20 mouse cellular contexts compared by ENCODE assay signal in the genomic region with DNA sequence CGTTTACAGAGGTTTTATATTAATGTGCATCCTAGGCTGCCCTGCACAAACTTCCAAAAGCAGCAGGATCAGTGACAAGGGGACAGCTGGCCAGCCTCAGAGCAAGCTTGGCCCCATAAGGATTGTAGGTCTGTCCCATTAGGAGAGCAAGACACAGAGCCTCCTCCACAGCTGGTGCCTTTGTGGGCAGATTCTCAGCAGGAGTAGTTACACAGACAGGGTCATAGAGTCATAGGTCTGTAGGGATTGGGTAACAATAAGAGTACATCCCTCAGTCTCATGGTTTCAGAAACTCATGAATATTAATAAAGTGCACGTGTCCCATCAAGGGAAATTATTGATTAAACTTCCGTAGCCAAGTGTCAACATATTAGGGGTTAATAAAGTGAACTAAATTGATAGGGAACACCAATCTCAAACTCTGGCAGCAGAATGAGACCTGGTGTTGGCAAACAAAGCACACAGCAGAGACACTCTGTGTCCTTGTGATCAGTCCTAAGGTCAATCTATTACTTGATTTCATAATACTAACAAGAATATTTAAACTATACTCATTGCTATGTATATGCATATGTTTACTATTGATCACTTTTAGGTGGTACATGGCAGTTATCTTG. TPM values are rescaled to one million over a fixed set of nuclear protein-coding genes. Genes with fewer than 3 reads are reported as not detected.
DNase-seq lines count a peak whose midpoint lies in the region; ATAC-seq and TF ChIP-seq lines count a peak whose summit lies in the region.
"Had no signal": no experiment of that assay in that cellular context is flagged by ENCODE, and none has a peak within 500 bp of the region (broad histone marks: within the 10 kb centered on the region; RNA-seq: fewer than 3 reads in every experiment).

No protein-coding gene starts in this region.

- no peak overlapping the region for H3K4me2 ChIP-seq in forebrain, embryonic 12.5 days
- no peak overlapping the region for H3K4me2 ChIP-seq in liver, postnatal 0 days (ENCODE audit: low read depth, low read length)
- no peak overlapping the region for H3K4me2 ChIP-seq in liver, embryonic 11.5 days
- no peak overlapping the region for H3K4me2 ChIP-seq in hindbrain, embryonic 13.5 days
- H3K4me2 ChIP-seq: forebrain, embryonic 13.5 days; heart, embryonic 12.5 days had no signal

- H3K9ac ChIP-seq in forebrain, embryonic 12.5 days = no peak overlapping the region
- no peak overlapping the region for H3K9ac ChIP-seq in liver, postnatal 0 days (replicated peaks)
- H3K9ac ChIP-seq in liver, embryonic 11.5 days (ENCODE audit: low read depth, low read length) = no peak overlapping the region
- no peak overlapping the region for H3K9ac ChIP-seq in hindbrain, embryonic 13.5 days
- H3K9ac ChIP-seq: forebrain, embryonic 13.5 days; heart, embryonic 12.5 days had no signal

- no peak; the same call in 1 of the 2 replicates for TF ChIP-seq EP300 in liver, postnatal 0 days (IDR thresholded peaks at IDR 0.05; ENCODE audit: low read depth)

- no peaks in the 10 kb centered on the region for H3K36me3 ChIP-seq in forebrain, embryonic 12.5 days (replicated peaks)
- no peaks in the 10 kb centered on the region for H3K36me3 ChIP-seq in forebrain, embryonic 10.5 days (replicated peaks)
- no peaks in the 10 kb centered on the region for H3K36me3 ChIP-seq in liver, postnatal 0 days (replicated peaks; ENCODE audit: insufficient read depth, low read length)
- H3K36me3 ChIP-seq in liver, embryonic 11.5 days (ENCODE audit: control insufficient read depth, insufficient read depth, low read length) = no peaks in the 10 kb centered on the region
- no peaks in the 10 kb centered on the region for H3K36me3 ChIP-seq in hindbrain, embryonic 13.5 days
- H3K36me3 ChIP-seq: heart, embryonic 12.5 days had no signal

- no peaks in the 10 kb centered on the region; the same call in 1 of the 2 replicates for H3K4me1 ChIP-seq in forebrain, embryonic 12.5 days
- H3K4me1 ChIP-seq in forebrain, embryonic 10.5 days = no peaks in the 10 kb centered on the region
- H3K4me1 ChIP-seq in liver, postnatal 0 days (ENCODE audit: insufficient read depth) = no peaks in the 10 kb centered on the region
- H3K4me1 ChIP-seq in liver, embryonic 11.5 days (replicated peaks; ENCODE audit: control insufficient read depth, insufficient read depth, low read length) = no peaks in the 10 kb centered on the region
- peaks cover 8% of the 10 kb centered on the region for H3K4me1 ChIP-seq in hindbrain, embryonic 13.5 days (replicated peaks)
- H3K4me1 ChIP-seq: forebrain, embryonic 13.5 days; heart, embryonic 12.5 days had no signal

- H3K4me3 ChIP-seq in forebrain, embryonic 12.5 days (replicated peaks) = no peak overlapping the region
- H3K4me3 ChIP-seq in forebrain, embryonic 10.5 days = no peak overlapping the region
- H3K4me3 ChIP-seq in liver, postnatal 0 days (ENCODE audit: low read depth, low read length) = no peak overlapping the region
- H3K4me3 ChIP-seq in liver, embryonic 11.5 days (ENCODE audit: low read depth, low read length) = no peak overlapping the region
- H3K4me3 ChIP-seq in hindbrain, embryonic 13.5 days = no peak overlapping the region
- H3K4me3 ChIP-seq: forebrain, embryonic 13.5 days; heart, embryonic 12.5 days had no signal

- TF ChIP-seq CTCF in liver, postnatal 0 days (IDR thresholded peaks at IDR 0.05; ENCODE audit: low read depth) = no peak

- no peaks in the 10 kb centered on the region for H3K27me3 ChIP-seq in forebrain, embryonic 12.5 days
- no peaks in the 10 kb centered on the region for H3K27me3 ChIP-seq in forebrain, embryonic 10.5 days (ENCODE audit: poor library complexity, severe bottlenecking)
- H3K27me3 ChIP-seq in liver, postnatal 0 days (ENCODE audit: insufficient read depth, low read length) = no peaks in the 10 kb centered on the region
- H3K27me3 ChIP-seq in liver, embryonic 11.5 days (replicated peaks; ENCODE audit: control insufficient read depth, insufficient read depth, low read length) = no peaks in the 10 kb centered on the region
- H3K27me3 ChIP-seq in hindbrain, embryonic 13.5 days = no peaks in the 10 kb centered on the region
- H3K27me3 ChIP-seq: forebrain, embryonic 13.5 days; heart, embryonic 12.5 days had no signal

- 70% methylated on average over 3 of the region's 3 CpGs for WGBS in forebrain, embryonic 12.5 days
- whole genome bisulfite sequencing in forebrain, embryonic 10.5 days = 74% methylated on average over 3 of the region's 3 CpGs
- WGBS in liver, postnatal 0 days (ENCODE audit: insufficient replicate concordance) = 44% methylated on average over 3 of the region's 3 CpGs
- 67% methylated on average over 3 of the region's 3 CpGs for WGBS in liver, embryonic 11.5 days
- 20% methylated on average over 3 of the region's 3 CpGs for WGBS in hindbrain, embryonic 13.5 days

- ATAC-seq in forebrain, embryonic 12.5 days (ENCODE audit: low FRiP score) = peak; percentile 80; the same call in 1 of the 2 replicates
- peak; percentile 84 for ATAC-seq in liver, postnatal 0 days
- ATAC-seq in liver, embryonic 11.5 days (replicated peaks; ENCODE audit: low FRiP score) = no peak
- ATAC-seq in hindbrain, embryonic 13.5 days (ENCODE audit: low FRiP score) = peak; percentile 82
- ATAC-seq: forebrain, embryonic 13.5 days; intestine, postnatal 0 days; lung, postnatal 0 days had no signal

- H3K27ac ChIP-seq in forebrain, embryonic 12.5 days = no peak overlapping the region
- H3K27ac ChIP-seq in forebrain, embryonic 10.5 days = no peak overlapping the region
- no peak overlapping the region for H3K27ac ChIP-seq in liver, postnatal 0 days (ENCODE audit: low read depth)
- H3K27ac ChIP-seq in liver, embryonic 11.5 days (ENCODE audit: low read depth, low read length) = no peak overlapping the region
- no peak overlapping the region for H3K27ac ChIP-seq in hindbrain, embryonic 13.5 days
- H3K27ac ChIP-seq: forebrain, embryonic 13.5 days; macrophage had no signal

- no peaks in the 10 kb centered on the region for H3K9me3 ChIP-seq in forebrain, embryonic 12.5 days
- no peaks in the 10 kb centered on the region for H3K9me3 ChIP-seq in forebrain, embryonic 10.5 days
- H3K9me3 ChIP-seq in liver, postnatal 0 days (ENCODE audit: low read length) = no peaks in the 10 kb centered on the region
- no peaks in the 10 kb centered on the region for H3K9me3 ChIP-seq in liver, embryonic 11.5 days (ENCODE audit: control insufficient read depth, low read length)
- no peaks in the 10 kb centered on the region for H3K9me3 ChIP-seq in hindbrain, embryonic 13.5 days
- H3K9me3 ChIP-seq: forebrain, embryonic 13.5 days; heart, embryonic 12.5 days had no signal

- no peak for DNase-seq in forebrain, embryonic 10.5 days (ENCODE audit: extremely low spot score, low spot score)
- no peak for DNase-seq in liver, postnatal 0 days
- no peak for DNase-seq in liver, embryonic 11.5 days (ENCODE audit: low spot score)
- peak; percentile 42 for DNase-seq in embryo, embryonic 10.5 days (ENCODE audit: low spot score)
- no peak for DNase-seq in adrenal gland, postnatal 10 days
- DNase-seq in kidney, postnatal 14 days = no peak
- DNase-seq: cerebellum, adult 11-12 months; cerebellum, postnatal 10 days; gastrocnemius, postnatal 10 days; heart, postnatal 14 days; kidney, postnatal 36 days; layer of hippocampus, postnatal 36 days had no signal

RNA-seq across cellular contexts. Expression of gene Grem2, which starts 9.5 kb away (rescaled TPM):
- polyA plus RNA-seq in forebrain, embryonic 12.5 days (2016; fragmentation: Nextera tagmentation; extraction: Ambion mirVana) = 0.41 and 0.77 TPM in 2 replicates
- polyA plus RNA-seq in forebrain, embryonic 10.5 days (2016; fragmentation: Nextera tagmentation; extraction: Ambion mirVana) = 0.19 and 0.20 TPM in 2 replicates
- polyA plus RNA-seq in liver, postnatal 0 days (2015; fragmentation: Nextera tagmentation; extraction: Ambion mirVana) = 0.81 and 1.2 TPM in 2 replicates
- polyA plus RNA-seq in liver, embryonic 11.5 days (2014; fragmentation: Nextera tagmentation; extraction: Ambion mirVana) = 0.33 and 0.45 TPM in 2 replicates
- polyA plus RNA-seq in hindbrain, embryonic 13.5 days (2015; fragmentation: Nextera tagmentation; extraction: Ambion mirVana) = 1.4 and 1.5 TPM in 2 replicates
- total RNA-seq in adrenal gland, postnatal 10 days (2021) = 1 to 10 TPM; 1.3 to 2.1 TPM
- total RNA-seq: granulocyte monocyte progenitor cell, adult 5-6 weeks had no signal
- polyA plus RNA-seq: macrophage had no signal
